Mouse (Mus musculus): Measurements from ENCODE around the gene Arhgef18.

GRCm38 (mm10) chr8:3415661-3416060 lies 22.9 kb downstream of the Arhgef18 start:
- TF ChIP-seq CTCF (IDR thresholded peaks at IDR 0.05; ENCODE audit: low read depth) (no peak), EP300 (IDR thresholded peaks at IDR 0.05; ENCODE audit: low read depth) (no peak)
